Mouse (Mus musculus) intestine, embryonic 16.5 days (tissue): Measurements from ENCODE around the gene Dpm3. TPM values are rescaled to one million over a fixed set of nuclear protein-coding genes. Genes with fewer than 3 reads are reported as not detected.

Experiments
- ATAC-seq: fragments of 200-750 bp; cut with Nextera tagmentation; 2 replicates; pipeline ENCODE4 v1.8.0; 2017; ENCODE audit warnings: moderate TSS enrichment, moderate library complexity
- H3K27ac ChIP-seq: fragments of 300-500 bp; sonication (generic); 2 replicates; pipeline ENCODE4 v1.5.1; 2014; ENCODE audit warnings: mild to moderate bottlenecking, low read length
- H3K27me3 ChIP-seq: fragments of 300-500 bp; sonication (generic); replicated peaks from 2 replicates; pipeline ENCODE4 v1.6.1; 2014; ENCODE audit warnings: low read length, control low read depth, mixed read lengths; ENCODE audit not compliant: control insufficient read depth, insufficient read depth
- H3K36me3 ChIP-seq: fragments of 300-500 bp; sonication (generic); 2 replicates; pipeline ENCODE4 v1.6.1; 2014; ENCODE audit warnings: low read length, control low read depth; ENCODE audit not compliant: control insufficient read depth, insufficient read depth
- H3K4me1 ChIP-seq: fragments of 300-500 bp; sonication (generic); 2 replicates; pipeline ENCODE4 v1.6.1; 2014; ENCODE audit warnings: low read length, control low read depth, mixed read lengths; ENCODE audit not compliant: control insufficient read depth, insufficient read depth
- H3K4me2 ChIP-seq: fragments of 300-500 bp; sonication (generic); 2 replicates; pipeline ENCODE4 v1.6.1; 2014; ENCODE audit warnings: low read depth, low read length, control low read depth
- H3K4me3 ChIP-seq: fragments of 300-500 bp; sonication (generic); 2 replicates; pipeline ENCODE4 v1.5.1; 2014; ENCODE audit warnings: mild to moderate bottlenecking, low read length
- H3K9ac ChIP-seq: fragments of 300-500 bp; sonication (generic); 2 replicates; pipeline ENCODE4 v1.6.1; 2014; ENCODE audit warnings: low read depth, low read length
- H3K9me3 ChIP-seq: fragments of 300-500 bp; sonication (generic); 2 replicates; pipeline ENCODE4 v1.6.1; 2016; ENCODE audit warnings: low read length, control low read depth; ENCODE audit not compliant: control insufficient read depth
- WGBS: fragments of 180-500 bp; shearing (Covaris S2); extraction: QIAGEN DNeasy Blood & Tissue Kit; methylation state at CpG from one replicate; pipeline ENCODE4 v1.1.7; 2014; 5-methylcytosine and 5-hydroxymethylcytosine counted together
- polyA plus RNA-seq: library from polyadenylated mRNA; unstranded; fragments of >200 nt; fragmentation: Nextera tagmentation; extraction: Ambion mirVana; gene quantifications from 2 replicates; pipeline ENCODE4 v1.2.1, GENCODE M21; 2015

The Dpm3 gene
- polyA plus RNA-seq, 1 experiment from 2014 or later = 119 TPM

DNA sequence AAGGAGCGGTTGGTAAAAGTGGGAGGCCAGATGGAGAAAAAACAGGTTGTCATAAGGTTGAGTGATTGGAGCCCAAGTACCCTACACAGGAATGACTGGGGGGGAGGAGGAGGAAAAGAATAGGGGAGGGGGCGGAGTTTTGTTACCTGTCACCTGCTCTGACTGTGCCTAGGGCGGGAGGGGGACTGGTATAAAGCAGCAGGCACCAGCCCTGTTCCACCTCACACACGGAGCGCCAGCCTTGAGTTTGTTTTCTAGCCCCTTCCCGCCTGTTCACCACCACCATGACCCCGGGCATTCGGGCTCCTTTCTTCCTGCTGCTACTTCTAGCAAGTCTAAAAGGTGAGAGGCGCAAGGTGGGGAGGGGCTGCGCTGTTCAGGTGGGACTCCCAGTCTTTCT is 30.3 kb upstream of the Dpm3 start, which contains the start of gene Muc1:
Gene Muc1 (plus strand): TSS at position 222 of the 400 bp plus-strand sequence.
- no peak within 1 kb of the TSS for H3K27ac ChIP-seq
- H3K4me3 ChIP-seq = peak within 1 kb of the TSS; percentile 47
- H3K9ac ChIP-seq = peak within 1 kb of the TSS; percentile 58

DNA sequence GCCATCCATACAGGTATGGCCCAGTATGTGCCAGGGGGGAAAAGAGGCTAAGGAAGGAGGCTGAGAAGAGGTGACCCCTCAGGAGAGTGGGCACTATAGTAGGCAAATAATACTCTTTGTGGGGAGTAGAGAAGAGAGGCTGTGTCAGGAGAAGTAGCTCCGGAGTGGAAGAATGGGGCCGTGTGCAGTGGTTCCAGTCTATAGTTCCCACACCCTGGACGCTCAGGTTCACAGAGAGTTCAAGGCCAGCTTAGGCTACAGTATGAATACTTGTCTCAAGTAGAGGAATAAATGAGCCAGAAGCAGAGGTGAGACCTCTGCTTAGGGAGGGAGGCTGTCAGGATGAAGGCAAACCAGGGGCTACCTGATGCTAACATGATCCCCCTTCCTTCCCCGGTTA is 29.9 kb upstream of the Dpm3 start:
- peak overlapping the region; percentile 72 for H3K4me2 ChIP-seq
- H3K4me3 ChIP-seq = 0 out of 2 replicates have a peak overlapping the region, but pooled peaks have one; percentile 8
- H3K9ac ChIP-seq = peak overlapping the region; percentile 58
- H3K27ac ChIP-seq = no peak overlapping the region
- H3K9me3 ChIP-seq = no peaks in the 10 kb centered on the region
- 0 out of 2 replicates have a peak, but pooled peaks have one; percentile 2 for ATAC-seq
- 48% methylated on average over 4 of the region's 4 CpGs for WGBS
- H3K27me3 ChIP-seq = peaks cover 4% of the 10 kb centered on the region; the same call in 1 of the 2 replicates
- H3K36me3 ChIP-seq = no peaks in the 10 kb centered on the region
- H3K4me1 ChIP-seq = peaks cover 45% of the 10 kb centered on the region

More for the DNA sequence above, 30.3 kb upstream of the Dpm3 start, which contains the start of gene Muc1:
- 24% methylated on average over 10 of the region's 10 CpGs for WGBS
- Histone ChIP-seq H3K36me3 (no peaks in the 10 kb centered on the region), H3K27me3 (peaks cover 4% of the 10 kb centered on the region; the same call in 1 of the 2 replicates), H3K4me2 (peak within 1 kb of the TSS; percentile 72), H3K9me3 (no peaks in the 10 kb centered on the region), H3K4me1 (peaks cover 42% of the 10 kb centered on the region)
- peak; percentile 22; the same call in 1 of the 2 replicates for ATAC-seq

DNA sequence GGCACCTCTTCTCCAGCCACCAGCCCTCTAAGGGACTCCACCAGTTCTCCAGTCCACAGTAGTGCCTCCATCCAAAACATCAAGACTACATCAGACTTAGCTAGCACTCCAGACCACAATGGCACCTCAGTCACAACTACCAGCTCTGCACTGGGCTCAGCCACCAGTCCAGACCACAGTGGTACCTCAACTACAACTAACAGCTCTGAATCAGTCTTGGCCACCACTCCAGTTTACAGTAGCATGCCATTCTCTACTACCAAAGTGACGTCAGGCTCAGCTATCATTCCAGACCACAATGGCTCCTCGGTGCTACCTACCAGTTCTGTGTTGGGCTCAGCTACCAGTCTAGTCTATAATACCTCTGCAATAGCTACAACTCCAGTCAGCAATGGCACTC is 28.6 kb upstream of the Dpm3 start:
- Histone ChIP-seq H3K4me3 (no peak overlapping the region), H3K27ac (no peak overlapping the region), H3K9ac (no peak overlapping the region), H3K36me3 (no peaks in the 10 kb centered on the region), H3K4me2 (no peak overlapping the region), H3K9me3 (no peaks in the 10 kb centered on the region), H3K27me3 (peaks cover 4% of the 10 kb centered on the region; the same call in 1 of the 2 replicates), H3K4me1 (peaks cover 46% of the 10 kb centered on the region)
- 90% methylated on average over 2 of the region's 2 CpGs for WGBS
- ATAC-seq = no peak

DNA sequence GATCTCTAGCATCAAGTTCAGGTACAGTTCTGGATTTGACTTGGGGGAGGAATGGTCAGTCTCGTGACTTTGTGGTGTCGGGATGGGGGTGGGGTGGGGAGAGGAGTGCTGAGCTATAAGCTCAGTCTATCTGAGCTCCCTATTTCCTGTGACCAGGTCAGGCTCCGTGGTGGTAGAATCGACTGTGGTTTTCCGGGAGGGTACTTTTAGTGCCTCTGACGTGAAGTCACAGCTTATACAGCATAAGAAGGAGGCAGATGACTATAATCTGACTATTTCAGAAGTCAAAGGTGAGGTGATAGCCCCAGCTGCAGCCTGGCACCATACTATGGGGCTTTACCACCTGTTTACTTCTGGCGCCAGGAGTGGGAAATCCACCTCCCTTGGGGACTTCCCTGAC is 27.8 kb upstream of the Dpm3 start:
- Histone ChIP-seq H3K9ac (no peak overlapping the region), H3K27ac (no peak overlapping the region), H3K4me3 (no peak overlapping the region), H3K4me1 (peaks cover 44% of the 10 kb centered on the region), H3K9me3 (no peaks in the 10 kb centered on the region), H3K4me2 (no peak overlapping the region), H3K27me3 (peaks cover 4% of the 10 kb centered on the region; the same call in 1 of the 2 replicates), H3K36me3 (no peaks in the 10 kb centered on the region; the same call in 1 of the 2 replicates)
- no peak for ATAC-seq
- 70% methylated on average over 7 of the region's 7 CpGs for WGBS

DNA sequence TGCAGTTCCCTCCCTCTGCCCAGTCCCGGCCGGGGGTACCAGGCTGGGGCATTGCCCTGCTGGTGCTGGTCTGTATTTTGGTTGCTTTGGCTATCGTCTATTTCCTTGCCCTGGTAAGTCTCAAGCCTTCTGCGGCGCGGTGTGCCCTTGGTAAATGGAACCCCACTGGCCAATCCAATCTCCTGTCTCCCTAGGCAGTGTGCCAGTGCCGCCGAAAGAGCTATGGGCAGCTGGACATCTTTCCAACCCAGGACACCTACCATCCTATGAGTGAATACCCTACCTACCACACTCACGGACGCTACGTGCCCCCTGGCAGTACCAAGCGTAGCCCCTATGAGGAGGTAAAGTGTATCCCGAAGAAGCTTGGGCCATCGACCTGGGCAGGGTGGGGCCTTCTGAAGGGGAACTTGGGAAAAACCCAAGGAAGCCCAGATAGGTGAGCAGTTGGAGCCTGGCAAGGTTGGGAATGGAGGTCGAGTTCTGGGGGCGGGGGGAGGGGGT is 27.3 kb upstream of the Dpm3 start:
- Histone ChIP-seq H3K4me2 (no peak overlapping the region), H3K4me3 (no peak overlapping the region), H3K4me1 (peaks cover 39% of the 10 kb centered on the region), H3K9me3 (no peaks in the 10 kb centered on the region), H3K27me3 (0 out of 2 replicates have a peak, but pooled peaks cover 4% of the 10 kb centered on the region), H3K27ac (no peak overlapping the region), H3K9ac (no peak overlapping the region), H3K36me3 (no peaks in the 10 kb centered on the region; the same call in 1 of the 2 replicates)
- ATAC-seq = no peak
- 73% methylated on average over 16 of the region's 16 CpGs for WGBS

DNA sequence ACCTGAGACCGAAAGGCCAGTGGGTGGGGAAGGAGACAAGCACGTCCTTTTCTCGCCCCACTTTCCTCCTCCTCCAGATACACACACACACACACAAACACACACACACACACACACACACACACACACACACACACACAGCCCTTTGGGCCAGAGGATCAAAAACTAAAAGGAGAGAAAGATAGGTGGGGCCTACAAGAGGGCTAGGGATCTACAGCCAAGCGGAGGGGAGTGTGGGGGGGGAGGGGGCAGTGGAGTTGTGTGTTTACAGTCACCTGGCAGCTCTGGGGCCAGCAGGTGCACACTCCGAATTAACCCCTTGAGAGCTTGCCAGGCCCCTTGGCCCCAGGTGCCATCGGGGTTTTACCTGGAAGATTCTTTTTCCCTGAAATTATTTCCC is 26.5 kb upstream of the Dpm3 start:
- no peak for ATAC-seq
- no peaks in the 10 kb centered on the region for H3K9me3 ChIP-seq
- H3K9ac ChIP-seq = no peak overlapping the region
- H3K36me3 ChIP-seq = no peaks in the 10 kb centered on the region; the same call in 1 of the 2 replicates
- H3K4me3 ChIP-seq = no peak overlapping the region
- H3K27me3 ChIP-seq = 0 out of 2 replicates have a peak, but pooled peaks cover 4% of the 10 kb centered on the region
- 43% methylated on average over 6 of the region's 6 CpGs for WGBS
- H3K27ac ChIP-seq = 0 out of 2 replicates have a peak overlapping the region, but pooled peaks have one; percentile 10
- no peak overlapping the region for H3K4me2 ChIP-seq
- H3K4me1 ChIP-seq = peaks cover 32% of the 10 kb centered on the region

DNA sequence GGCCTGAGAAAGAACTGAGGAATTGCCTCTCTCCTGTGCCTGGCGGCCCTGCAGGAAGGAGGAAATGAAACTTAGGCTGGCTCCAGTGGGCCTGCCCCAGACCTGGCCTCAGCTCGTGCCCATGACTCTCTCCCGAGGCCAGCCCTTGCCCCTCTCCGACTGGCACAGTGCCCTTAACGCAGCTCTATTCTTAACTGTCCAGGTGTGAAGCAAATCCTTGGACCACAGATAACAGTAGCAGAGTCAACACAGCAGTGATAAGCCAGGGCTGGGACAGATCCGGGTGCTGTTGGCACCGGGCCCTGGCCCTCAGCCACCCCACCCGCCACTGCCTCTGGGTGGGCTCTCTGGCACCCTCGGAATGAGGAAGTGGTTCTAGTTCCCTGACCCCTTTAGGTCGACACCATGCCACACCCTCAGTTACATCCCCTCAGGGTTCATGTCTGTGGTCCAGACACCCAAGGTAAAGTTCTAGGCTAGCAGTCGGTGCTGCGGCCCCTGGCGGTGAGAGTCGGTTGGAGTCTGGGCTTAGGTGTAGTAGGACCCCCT is 25.5 kb upstream of the Dpm3 start:
- 0 out of 2 replicates have a peak, but pooled peaks cover 4% of the 10 kb centered on the region for H3K27me3 ChIP-seq
- no peaks in the 10 kb centered on the region; the same call in 1 of the 2 replicates for H3K36me3 ChIP-seq
- no peak overlapping the region for H3K4me2 ChIP-seq
- peaks cover 31% of the 10 kb centered on the region for H3K4me1 ChIP-seq
- WGBS = 59% methylated on average over 14 of the region's 14 CpGs
- H3K4me3 ChIP-seq = no peak overlapping the region
- no peaks in the 10 kb centered on the region for H3K9me3 ChIP-seq
- 0 out of 2 replicates have a peak overlapping the region, but pooled peaks have one; percentile 11 for H3K9ac ChIP-seq
- peak overlapping the region; percentile 10 for H3K27ac ChIP-seq
- peak; percentile 59 for ATAC-seq

DNA sequence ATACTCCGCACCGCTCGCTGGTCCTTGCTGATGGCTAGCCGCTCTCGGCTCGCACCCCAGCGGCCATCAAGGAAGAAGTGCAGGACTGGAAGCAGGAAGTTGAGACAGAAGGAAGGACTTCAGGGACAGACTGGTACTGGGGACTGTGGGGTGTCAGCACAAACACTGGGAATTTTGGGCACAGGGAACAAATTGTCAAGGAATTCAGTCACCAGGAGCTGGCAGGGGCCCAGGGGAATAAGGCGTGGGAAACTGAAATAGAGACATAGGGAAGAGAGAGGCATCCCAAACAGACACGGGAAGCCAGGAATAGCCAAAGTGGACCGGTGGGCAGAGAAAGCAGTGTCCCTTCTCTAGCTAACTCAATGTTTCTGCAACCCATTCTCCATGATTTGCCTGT is 22.6 kb upstream of the Dpm3 start:
- Histone ChIP-seq H3K4me1 (peaks cover 28% of the 10 kb centered on the region), H3K9me3 (no peaks in the 10 kb centered on the region), H3K9ac (no peak overlapping the region), H3K4me3 (no peak overlapping the region), H3K36me3 (no peaks in the 10 kb centered on the region; the same call in 1 of the 2 replicates), H3K27ac (no peak overlapping the region), H3K4me2 (no peak overlapping the region), H3K27me3 (no peaks in the 10 kb centered on the region)
- ATAC-seq = no peak
- 91% methylated on average over 10 of the region's 10 CpGs for WGBS

DNA sequence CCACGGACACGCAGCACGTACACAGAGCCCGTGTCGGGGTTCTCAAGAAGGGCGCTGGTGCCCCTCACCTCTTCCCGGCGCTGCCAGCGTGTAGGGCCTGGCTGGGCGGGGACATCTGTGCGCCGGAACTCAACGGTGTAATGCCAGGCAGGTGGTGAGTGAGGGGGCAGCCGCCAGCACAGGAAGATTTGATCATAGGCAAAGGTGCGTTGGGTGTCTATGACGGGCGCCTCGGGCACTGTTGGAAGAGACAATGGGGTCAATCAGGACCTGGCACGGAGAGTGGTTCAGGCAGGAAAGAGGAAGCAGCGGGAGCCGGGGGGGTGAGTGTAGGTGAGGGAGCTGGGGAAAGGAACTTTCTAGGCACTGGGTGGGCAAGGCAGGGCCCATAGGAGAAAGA is 21.5 kb upstream of the Dpm3 start:
- no peak overlapping the region for H3K4me3 ChIP-seq
- H3K27me3 ChIP-seq = no peaks in the 10 kb centered on the region
- no peaks in the 10 kb centered on the region for H3K9me3 ChIP-seq
- H3K9ac ChIP-seq = no peak overlapping the region
- H3K27ac ChIP-seq = no peak overlapping the region
- no peak for ATAC-seq
- H3K4me1 ChIP-seq = peaks cover 24% of the 10 kb centered on the region
- H3K4me2 ChIP-seq = no peak overlapping the region
- H3K36me3 ChIP-seq = no peaks in the 10 kb centered on the region; the same call in 1 of the 2 replicates
- whole genome bisulfite sequencing = 92% methylated on average over 21 of the region's 21 CpGs
